Mouse (Mus musculus) heart, adult 11 months (tissue): ENCODE data around the gene Ddr1.

Source experiments
- DNase-seq: peaks from one replicate; pipeline ENCODE4 v3.0.0; 2022

Gene Ddr1

GRCm38 (mm10) chr17:35720340-35720727 is 15.9 kb upstream of the Ddr1 start:
- peak; percentile 96 for DNase-seq

GRCm38 (mm10) chr17:35719616-35720339 is 15.4 kb upstream of the Ddr1 start:
- DNase-seq = no peak

GRCm38 (mm10) chr17:35717080-35717479 is 12.7 kb upstream of the Ddr1 start:
- DNase-seq = no peak

GRCm38 (mm10) chr17:35716114-35716513 is 11.7 kb upstream of the Ddr1 start:
- DNase-seq = no peak

GRCm38 (mm10) chr17:35710705-35711347 is 6.4 kb upstream of the Ddr1 start:
- no peak for DNase-seq

- DNase-seq = no peak
These were observed 4.2 kb upstream of the Ddr1 start for GRCm38 (mm10) chr17:35708611-35709010.

- DNase-seq = peak; percentile 89
These were observed 3.5 kb upstream of the Ddr1 start for GRCm38 (mm10) chr17:35707929-35708328.

- DNase-seq = peak; percentile 88
These were observed 1.4 kb upstream of the Ddr1 start for GRCm38 (mm10) chr17:35705836-35706235.

GRCm38 (mm10) chr17:35703751-35704271 is 610 bp downstream of the Ddr1 start:
- DNase-seq = no peak

- no peak for DNase-seq
These were observed 1.4 kb downstream of the Ddr1 start for GRCm38 (mm10) chr17:35703065-35703464.

- DNase-seq = no peak
These were observed 1.8 kb downstream of the Ddr1 start for GRCm38 (mm10) chr17:35702605-35703004.

GRCm38 (mm10) chr17:35701978-35702461 is 2.4 kb downstream of the Ddr1 start:
- peak; percentile 97 for DNase-seq

GRCm38 (mm10) chr17:35701203-35701977 is 3.0 kb downstream of the Ddr1 start:
- DNase-seq = peak; percentile 96

- DNase-seq = peak; percentile 99
These were observed 4.0 kb downstream of the Ddr1 start for GRCm38 (mm10) chr17:35700371-35700961.

- peak; percentile 99 for DNase-seq
These were observed 4.5 kb downstream of the Ddr1 start for GRCm38 (mm10) chr17:35699919-35700318.

GRCm38 (mm10) chr17:35698501-35698883 is 5.9 kb downstream of the Ddr1 start:
- no peak for DNase-seq

GRCm38 (mm10) chr17:35697759-35698500 is 6.5 kb downstream of the Ddr1 start:
- DNase-seq = peak; percentile 96

- DNase-seq = no peak
These were observed 7.0 kb downstream of the Ddr1 start for GRCm38 (mm10) chr17:35697429-35697758.

- no peak for DNase-seq
These were observed 7.7 kb downstream of the Ddr1 start for GRCm38 (mm10) chr17:35696691-35697090.

- no peak for DNase-seq
These were observed 9.1 kb downstream of the Ddr1 start for GRCm38 (mm10) chr17:35695289-35695688.

- no peak for DNase-seq
These were observed 10.5 kb downstream of the Ddr1 start for GRCm38 (mm10) chr17:35693906-35694305.

- DNase-seq = no peak
These were observed 12.1 kb downstream of the Ddr1 start for GRCm38 (mm10) chr17:35692368-35692767.
